Mouse (Mus musculus) gastrocnemius, postnatal 4 days (tissue): ENCODE results near the gene Adam8. TPM values are rescaled to one million over a fixed set of nuclear protein-coding genes. Genes with fewer than 3 reads are reported as not detected.

Source experiments
- DNase-seq, 2 experiments: peaks; one replicate each; pipeline ENCODE4 v3.0.0; 2021 to 2022; ENCODE audit warnings: low spot score in 2 of 2, mixed read lengths in 2 of 2
- long read RNA-seq, 2 experiments: library from polyadenylated mRNA; stranded (forward); transcript quantifications; one replicate each; pipeline ENCODE4 v2.0.0; 2021
- total RNA-seq, 2 experiments: library from RNA; stranded (reverse); gene quantifications; 2 replicates each; pipeline ENCODE4 v1.2.3; 2021

Adam8 gene
- total RNA-seq: 1 to 10 TPM in 1 of 2 experiments, under 1 TPM in 1; 0.78 to 1.1 TPM
- long read RNA-seq, experiment 1: 0 reads
- long read RNA-seq, experiment 2, partial matches to known transcripts: 1 of 1 reads
- long read RNA-seq, experiment 2, other reads (novel, unspliced or antisense): 0 of 1 reads

DNA sequence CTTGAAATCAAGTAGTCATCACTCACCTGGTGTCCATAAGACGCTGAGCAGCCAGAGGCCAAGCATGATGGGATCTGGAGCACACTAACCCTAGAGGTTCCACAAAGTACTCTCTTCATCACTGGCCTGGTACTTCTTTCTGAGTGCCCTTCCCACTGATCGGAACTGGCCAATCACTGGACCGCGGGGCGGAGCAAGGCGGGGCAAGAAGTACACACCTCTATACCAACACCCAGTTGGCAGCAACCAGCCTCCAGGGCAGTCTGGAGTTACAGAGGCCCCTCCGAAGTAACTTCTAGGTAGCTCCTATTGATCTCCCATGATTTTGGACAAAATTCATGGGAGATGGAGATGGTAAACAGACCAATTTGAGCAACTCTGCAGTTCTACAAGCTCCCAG lies at the start of gene Adam8:
Gene Adam8 (minus strand): TSS at position 157 of the 400 bp plus-strand sequence.
- DNase-seq: no peak

DNA sequence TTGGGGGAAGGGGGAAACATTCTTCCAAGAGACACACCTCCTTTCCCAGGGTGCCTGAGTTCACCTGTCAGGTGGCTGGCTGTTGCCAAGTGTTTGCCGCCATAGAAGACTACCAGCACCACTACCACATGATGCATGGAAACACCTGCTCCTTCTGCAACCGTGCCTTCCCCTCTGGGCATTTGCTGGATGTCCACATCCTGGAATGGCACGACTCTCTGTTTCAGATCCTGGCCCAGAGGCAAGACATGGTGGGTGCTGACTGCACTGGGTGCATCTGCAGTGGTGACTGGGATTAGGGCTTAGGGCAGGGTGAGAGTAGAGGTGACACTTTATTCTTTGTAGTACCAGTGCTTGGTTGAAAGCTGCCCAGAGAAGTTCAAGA lies 44.8 kb upstream of the Adam8 start:
- no peak for DNase-seq

- DNase-seq: peak; percentile 82 to 96
Measured at GRCm38 (mm10) chr7:140036281-140037170, 44.2 kb upstream of the Adam8 start, which contains the start of the genes Zfp511 and Tubgcp2. Zfp511 (plus strand) TSS chr7:140036391. Tubgcp2 (minus strand) TSS chr7:140036669.

- no peak for DNase-seq
Measured at GRCm38 (mm10) chr7:140035456-140035855, 43.1 kb upstream of the Adam8 start.

DNA sequence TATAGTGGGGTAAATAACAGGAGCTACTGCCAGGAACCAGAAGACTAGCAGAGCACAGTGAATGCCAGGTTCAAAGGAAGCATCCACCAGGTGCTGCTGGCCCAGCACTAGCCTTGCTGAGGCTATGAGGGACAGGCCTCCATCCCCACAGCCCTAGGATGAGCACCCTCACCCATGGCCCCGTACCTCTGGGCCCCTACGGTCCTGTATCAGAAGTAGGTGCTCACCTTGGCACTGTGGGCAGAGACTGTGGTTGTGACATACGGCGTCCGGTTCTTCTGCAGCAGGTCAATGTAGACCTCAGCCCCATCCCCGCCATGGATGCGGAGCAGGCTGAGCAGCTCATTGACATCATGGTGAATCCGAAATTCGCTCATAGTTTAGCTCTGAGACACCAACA lies 41.0 kb upstream of the Adam8 start:
- DNase-seq: no peak

DNA sequence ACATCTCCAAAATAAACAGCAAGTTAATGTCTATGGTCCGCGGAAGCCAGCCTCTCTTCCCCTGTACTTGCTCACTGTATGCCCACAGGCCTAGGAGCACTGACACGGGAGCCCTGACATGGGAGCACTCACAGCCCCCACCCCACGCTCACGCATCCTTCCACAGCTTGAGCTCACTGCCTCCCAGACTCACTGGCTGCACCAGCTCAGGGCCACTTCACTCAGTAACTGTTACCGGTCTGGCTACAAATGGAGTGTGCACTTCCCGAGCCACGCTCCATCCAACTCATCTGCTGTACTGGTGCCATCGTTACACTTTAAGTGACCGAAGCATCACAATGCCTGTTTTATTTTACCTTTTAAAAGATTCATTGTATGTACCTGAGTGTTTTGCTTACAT lies 40.0 kb upstream of the Adam8 start:
- DNase-seq: no peak

GRCm38 (mm10) chr7:140031771-140032170 lies 39.4 kb upstream of the Adam8 start:
- no peak for DNase-seq

GRCm38 (mm10) chr7:140011336-140011735 lies 19.0 kb upstream of the Adam8 start:
- peak in 1 of 2 experiments; percentile 10 for DNase-seq

DNA sequence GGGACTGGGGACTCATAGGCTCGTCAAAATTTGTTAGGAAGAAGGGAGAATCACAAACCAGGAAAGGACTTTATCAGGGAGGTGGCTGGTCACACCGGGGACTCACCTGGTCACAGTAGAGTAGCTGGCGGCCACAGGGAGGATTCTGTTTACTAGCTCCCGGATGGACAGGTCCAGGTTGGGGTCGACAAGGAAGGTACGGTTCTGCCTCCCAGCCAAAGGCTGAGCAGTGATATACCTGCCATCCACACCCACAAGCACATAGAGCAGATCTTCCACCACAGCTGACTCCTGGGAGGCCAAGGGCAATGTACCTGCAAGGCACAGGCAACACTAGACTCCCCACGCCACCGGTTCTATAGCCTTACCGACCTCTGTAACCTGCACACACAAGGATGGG lies 15.4 kb upstream of the Adam8 start:
- peak in 1 of 2 experiments; percentile 4 for DNase-seq

DNA sequence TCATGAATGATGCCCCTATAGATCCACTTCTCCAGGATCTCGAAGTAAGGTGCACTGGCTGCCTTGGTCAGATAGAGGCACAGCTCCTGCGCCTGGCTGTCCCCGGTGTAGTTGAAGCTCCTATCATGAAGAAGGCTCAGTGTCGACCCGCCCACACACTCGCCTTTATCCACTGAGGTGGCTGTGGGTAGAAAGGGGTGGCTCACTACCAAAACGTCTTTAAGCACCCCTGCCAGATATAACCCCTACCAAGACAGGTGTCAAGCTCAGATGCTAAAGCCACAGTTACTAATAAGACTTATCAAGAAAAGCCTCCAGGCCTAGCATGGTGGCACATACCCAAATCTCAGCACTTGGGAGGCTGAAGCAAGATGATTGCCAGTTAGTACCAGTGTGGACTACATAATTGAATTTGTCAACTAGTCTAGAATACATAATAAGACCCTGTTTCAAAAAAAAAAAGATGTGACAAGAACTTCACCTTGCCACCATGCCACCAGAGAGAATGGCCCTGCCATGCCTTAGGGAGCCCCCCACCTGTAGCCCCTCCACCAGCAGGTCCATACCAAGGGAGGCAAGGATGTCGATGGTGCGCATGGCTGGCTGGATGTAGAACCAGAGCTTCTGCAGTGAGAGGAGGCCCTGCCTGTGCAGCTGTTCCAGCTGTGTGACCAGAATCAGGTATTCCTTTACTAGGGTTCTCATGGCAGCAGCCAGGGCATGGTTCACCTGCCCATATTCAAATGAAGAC lies 14.7 kb upstream of the Adam8 start:
- no peak for DNase-seq

- no peak for DNase-seq
Measured at GRCm38 (mm10) chr7:140004666-140005065, 12.3 kb upstream of the Adam8 start.

- DNase-seq: no peak
Measured at GRCm38 (mm10) chr7:140001086-140001740, 8.9 kb upstream of the Adam8 start.

DNA sequence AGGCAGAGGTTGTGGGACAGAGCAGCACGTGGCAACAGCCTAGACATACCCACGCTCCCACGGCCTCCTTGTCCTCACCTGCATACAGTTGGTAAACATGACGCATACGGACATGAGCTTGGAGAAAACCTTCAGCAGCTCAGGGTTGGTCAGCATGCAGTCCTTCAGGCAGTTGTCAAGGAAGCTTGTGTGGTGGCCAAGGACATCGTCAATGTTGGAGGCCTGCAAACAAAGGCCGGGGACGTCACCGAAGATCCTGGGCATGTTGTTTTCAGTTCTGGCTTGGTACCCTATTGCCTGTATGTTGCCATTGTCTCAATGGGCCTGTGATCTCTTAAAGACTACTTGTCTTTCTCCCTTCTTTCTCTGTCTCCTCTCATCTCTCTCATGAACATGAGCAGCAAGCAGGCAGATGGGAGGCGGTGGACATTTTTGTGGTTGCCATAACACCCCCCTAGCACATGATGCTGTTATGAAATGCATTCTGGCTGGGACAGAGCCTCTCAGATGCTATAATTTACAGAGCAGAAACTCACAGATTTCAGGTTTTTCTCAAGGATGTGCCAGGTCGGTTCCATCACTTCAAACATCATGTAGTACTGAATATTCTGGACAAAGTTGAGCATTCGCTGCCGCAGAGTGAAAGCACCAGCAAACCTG lies 6.5 kb upstream of the Adam8 start:
- DNase-seq: no peak

- DNase-seq: no peak
Measured at GRCm38 (mm10) chr7:139994676-139995075, 2.3 kb upstream of the Adam8 start.

- no peak for DNase-seq
Measured at GRCm38 (mm10) chr7:139994202-139994601, 1.8 kb upstream of the Adam8 start.

DNA sequence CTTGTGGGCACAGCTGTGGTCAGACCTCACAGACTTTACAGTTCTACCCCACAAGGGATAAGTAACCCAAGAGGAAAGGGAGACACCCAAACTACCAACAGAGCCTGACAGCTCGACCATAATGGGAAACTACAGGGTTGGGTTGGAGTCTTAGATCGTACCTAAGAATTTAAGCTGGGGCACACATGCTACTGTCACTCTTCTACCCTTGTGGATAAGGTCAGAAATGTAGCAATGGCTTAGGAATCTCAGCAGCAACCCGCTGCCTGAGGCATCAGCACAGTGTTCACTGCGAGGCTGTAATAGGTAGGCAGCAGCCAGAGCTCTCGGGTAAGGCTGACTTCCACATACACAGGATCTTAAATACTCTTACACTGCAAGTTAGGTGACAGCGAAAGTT lies 1.2 kb upstream of the Adam8 start:
- no peak for DNase-seq

DNA sequence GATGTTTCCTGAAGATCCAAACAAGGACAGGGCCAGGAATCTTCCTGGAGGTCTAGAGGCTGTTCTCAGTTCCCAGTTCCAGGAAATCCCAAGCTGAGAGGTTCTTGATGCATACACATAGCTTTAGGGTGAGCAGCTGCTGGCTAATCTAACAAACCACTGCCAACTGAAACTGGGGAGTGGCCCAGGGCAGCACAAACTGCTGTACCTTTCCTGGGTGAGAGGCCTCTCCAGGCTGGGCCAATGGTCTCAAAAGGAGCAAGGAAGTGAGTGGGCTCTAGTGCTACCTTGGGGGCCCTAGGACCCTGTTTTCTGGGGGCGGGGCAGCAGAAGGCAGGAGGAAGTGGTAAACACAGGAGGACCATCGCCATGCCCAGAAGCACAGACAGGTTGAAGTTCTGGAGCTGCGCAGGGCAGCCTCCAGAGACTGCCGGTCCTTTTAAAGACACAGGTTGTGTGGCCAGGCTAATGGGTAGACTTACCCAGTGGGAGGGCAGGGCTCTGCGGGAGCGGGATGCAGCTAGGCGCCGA lies 1.4 kb downstream of the Adam8 start:
- no peak for DNase-seq

- DNase-seq: no peak
Measured at GRCm38 (mm10) chr7:139988272-139988671, 4.1 kb downstream of the Adam8 start.

DNA sequence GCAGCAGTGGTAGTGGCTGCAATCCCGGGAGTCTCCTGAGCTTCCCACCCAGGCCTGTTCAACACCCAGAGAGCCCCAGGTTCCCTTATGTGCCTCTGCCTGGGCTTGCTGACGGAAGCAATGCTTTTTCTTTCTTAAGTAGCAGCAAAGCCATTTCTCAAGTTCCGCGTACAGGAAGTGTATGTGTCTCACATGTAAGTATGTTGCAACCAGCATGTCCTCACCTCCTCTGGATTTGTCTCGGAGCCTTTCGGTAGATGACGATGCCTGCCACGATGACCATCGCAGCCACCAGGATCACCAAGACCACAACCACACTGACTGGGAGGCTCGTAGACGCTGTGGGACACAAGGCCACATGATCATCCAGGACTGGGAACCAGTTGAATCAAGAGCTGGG lies 7.9 kb downstream of the Adam8 start:
- no peak for DNase-seq

- no peak for DNase-seq
Measured at GRCm38 (mm10) chr7:139982058-139982457, 10.3 kb downstream of the Adam8 start.

DNA sequence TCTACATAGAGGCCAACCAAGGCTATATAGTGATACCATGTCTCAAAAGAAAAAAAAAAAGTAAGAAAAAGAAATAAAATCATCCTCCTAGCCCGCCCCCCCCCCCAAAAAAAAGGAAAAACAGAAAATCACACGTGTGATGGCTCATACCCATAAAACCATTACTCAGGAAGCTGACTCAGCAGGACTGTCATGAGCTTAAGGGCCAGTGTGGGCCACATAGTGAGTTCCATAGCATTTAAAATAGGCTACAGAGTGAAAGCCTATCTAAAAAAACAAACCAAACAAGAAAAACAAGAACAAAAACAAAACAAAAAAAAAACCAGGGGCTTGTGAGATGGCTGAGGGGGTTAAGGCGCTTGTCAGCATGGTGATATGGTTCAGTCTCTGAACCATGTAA lies 11.6 kb downstream of the Adam8 start:
- DNase-seq: no peak
